Mouse (Mus musculus): Measurements from ENCODE around the gene Ppfibp2. TPM values are rescaled to one million over a fixed set of nuclear protein-coding genes. Genes with fewer than 3 reads are reported as not detected.

Gene Ppfibp2
- polyA plus RNA-seq, 1 experiment from 2014 or later = 6.6 TPM

DNA sequence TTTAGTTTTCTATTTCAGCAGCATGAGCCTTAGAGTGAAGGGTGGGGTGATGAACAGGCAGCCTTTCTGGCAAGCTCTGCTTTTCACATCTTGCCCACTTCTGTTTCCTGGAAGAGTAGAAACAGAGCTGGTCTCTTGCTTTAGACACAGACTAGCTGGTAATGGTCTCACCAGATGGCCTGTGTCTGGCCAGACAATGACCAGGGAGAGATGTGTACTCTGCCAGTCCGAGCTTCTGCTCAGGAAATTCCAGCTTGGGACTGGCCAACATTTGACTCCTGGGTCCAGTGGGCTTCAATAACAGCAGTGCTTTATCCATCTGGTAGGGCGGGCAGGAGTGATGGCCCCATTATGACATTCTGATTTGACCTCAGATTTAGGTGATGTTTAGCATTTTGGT, 150.1 kb downstream of the Ppfibp2 start:
- no peak overlapping the region for H3K4me2 ChIP-seq
- H3K4me1 ChIP-seq (replicated peaks) = no peaks in the 10 kb centered on the region
- ATAC-seq (ENCODE audit: insufficient number of reproducible peaks, low FRiP score) = no peak
- 70% methylated on average over 2 of the region's 2 CpGs for WGBS
- no peaks in the 10 kb centered on the region for H3K9me3 ChIP-seq (replicated peaks)
- peaks cover 32% of the 10 kb centered on the region for H3K36me3 ChIP-seq
- H3K9ac ChIP-seq = no peak overlapping the region
- no peaks in the 10 kb centered on the region for H3K27me3 ChIP-seq (replicated peaks)
- no peak overlapping the region for H3K4me3 ChIP-seq
- no peak overlapping the region for H3K27ac ChIP-seq (ENCODE audit: poor library complexity, severe bottlenecking)

DNA sequence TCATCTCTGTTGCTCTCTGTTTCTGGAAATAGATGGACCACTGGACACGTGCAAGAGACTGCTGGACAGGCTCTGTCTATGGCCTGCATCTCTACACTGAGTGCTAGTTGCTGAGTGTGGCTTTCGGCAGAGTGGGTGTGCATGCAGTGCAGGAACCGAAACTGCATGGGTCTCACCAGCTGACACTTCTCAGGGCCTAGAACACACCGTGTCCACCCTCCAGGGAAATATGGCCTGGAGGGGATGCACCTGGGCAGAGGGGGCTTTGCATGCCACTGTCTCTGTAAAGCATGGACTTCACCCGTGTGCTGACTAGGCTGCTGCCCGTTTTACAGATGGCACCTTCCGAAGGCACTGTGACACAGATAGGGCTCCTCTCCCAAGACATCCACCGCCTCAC, 151.0 kb downstream of the Ppfibp2 start:
- H3K4me1 ChIP-seq (replicated peaks) = no peaks in the 10 kb centered on the region
- no peak overlapping the region for H3K4me3 ChIP-seq
- no peaks in the 10 kb centered on the region for H3K27me3 ChIP-seq (replicated peaks)
- ATAC-seq (ENCODE audit: insufficient number of reproducible peaks, low FRiP score) = no peak
- H3K4me2 ChIP-seq = no peak overlapping the region
- no peak overlapping the region for H3K9ac ChIP-seq
- WGBS = 84% methylated on average over 8 of the region's 8 CpGs
- no peak overlapping the region for H3K27ac ChIP-seq (ENCODE audit: poor library complexity, severe bottlenecking)
- no peaks in the 10 kb centered on the region for H3K9me3 ChIP-seq (replicated peaks)
- peaks cover 25% of the 10 kb centered on the region for H3K36me3 ChIP-seq

DNA sequence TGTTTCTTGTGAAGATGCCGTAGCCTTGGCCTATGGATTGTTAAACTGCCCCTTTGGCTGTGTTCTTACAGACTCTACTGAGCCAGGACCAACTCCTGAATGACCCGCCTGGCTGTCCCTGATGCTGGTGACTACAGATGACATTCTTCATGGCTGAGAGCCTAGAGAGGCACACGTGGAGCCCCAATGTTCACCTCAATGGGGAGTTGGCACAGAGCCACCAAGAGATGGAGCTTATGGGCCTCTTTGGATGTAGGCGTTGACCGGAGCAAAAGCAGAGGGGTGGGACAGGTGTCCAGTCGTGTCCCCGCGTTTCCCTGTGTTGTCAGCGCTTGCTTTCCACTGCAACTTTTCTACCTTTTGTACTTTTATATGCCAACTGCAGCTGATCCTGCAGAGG, 152.5 kb downstream of the Ppfibp2 start:
- H3K27me3 ChIP-seq (replicated peaks) = peaks cover 6% of the 10 kb centered on the region; the same call in 1 of the 2 replicates
- no peak overlapping the region for H3K4me3 ChIP-seq
- no peak overlapping the region for H3K4me2 ChIP-seq
- H3K36me3 ChIP-seq = peaks cover 24% of the 10 kb centered on the region
- H3K4me1 ChIP-seq (replicated peaks) = no peaks in the 10 kb centered on the region
- WGBS = 83% methylated on average over 9 of the region's 9 CpGs
- no peak overlapping the region for H3K9ac ChIP-seq
- no peaks in the 10 kb centered on the region for H3K9me3 ChIP-seq (replicated peaks)
- H3K27ac ChIP-seq (ENCODE audit: poor library complexity, severe bottlenecking) = no peak overlapping the region
- ATAC-seq (ENCODE audit: insufficient number of reproducible peaks, low FRiP score) = no peak

DNA sequence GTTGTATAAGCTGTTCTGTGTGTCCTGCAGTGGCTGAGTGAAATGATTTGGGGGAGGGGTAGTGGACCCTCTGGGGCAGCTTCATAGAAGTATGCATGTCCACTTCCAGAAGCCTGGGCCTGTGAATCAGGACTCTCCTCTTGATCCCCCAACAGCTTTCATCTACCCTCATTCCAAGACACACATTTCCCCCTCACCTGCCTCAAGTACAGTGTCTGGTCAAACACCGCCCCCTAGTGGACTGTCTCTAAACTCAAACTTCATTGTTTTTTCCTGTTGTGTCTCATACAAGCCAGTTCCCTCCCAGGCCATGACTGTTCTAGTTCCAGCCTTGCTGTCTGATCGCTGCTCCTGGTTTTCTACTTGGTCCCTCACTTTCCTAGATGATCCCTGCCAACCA, 152.9 kb downstream of the Ppfibp2 start:
- Histone ChIP-seq H3K4me1 (replicated peaks) (no peaks in the 10 kb centered on the region), H3K9ac (no peak overlapping the region), H3K27me3 (replicated peaks) (peaks cover 10% of the 10 kb centered on the region), H3K4me2 (no peak overlapping the region), H3K9me3 (replicated peaks) (no peaks in the 10 kb centered on the region), H3K36me3 (peaks cover 22% of the 10 kb centered on the region), H3K27ac (ENCODE audit: poor library complexity, severe bottlenecking) (no peak overlapping the region), H3K4me3 (no peak overlapping the region)
- 16% methylated on average over 2 of the region's 2 CpGs for WGBS
- ATAC-seq (ENCODE audit: insufficient number of reproducible peaks, low FRiP score) = no peak

DNA sequence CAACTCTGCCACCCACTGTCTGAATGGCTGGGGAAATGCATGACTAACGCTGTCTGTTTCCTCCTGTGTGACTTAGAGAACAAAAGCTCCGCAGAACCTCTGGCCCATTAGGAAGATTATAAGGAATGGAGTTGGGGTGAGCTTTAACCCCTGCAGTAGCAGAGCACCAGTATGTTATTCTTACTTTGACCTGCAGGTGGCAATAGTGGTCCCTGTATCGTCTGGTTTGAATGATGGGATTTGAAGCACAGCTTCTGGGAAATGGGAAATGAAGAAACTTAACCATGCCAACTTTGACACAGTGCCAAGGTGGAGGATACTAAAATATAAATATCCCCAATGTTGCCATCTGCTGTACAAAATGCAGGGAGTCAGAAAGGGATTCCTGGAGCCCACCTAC, 154.3 kb downstream of the Ppfibp2 start:
- H3K4me1 ChIP-seq (replicated peaks) = no peaks in the 10 kb centered on the region
- no peak overlapping the region for H3K9ac ChIP-seq
- peaks cover 15% of the 10 kb centered on the region for H3K27me3 ChIP-seq (replicated peaks)
- H3K36me3 ChIP-seq = peaks cover 10% of the 10 kb centered on the region; the same call in 1 of the 2 replicates
- H3K4me2 ChIP-seq = no peak overlapping the region
- no peak overlapping the region for H3K4me3 ChIP-seq
- ATAC-seq (ENCODE audit: insufficient number of reproducible peaks, low FRiP score) = no peak
- no peak overlapping the region for H3K27ac ChIP-seq (ENCODE audit: poor library complexity, severe bottlenecking)
- no peaks in the 10 kb centered on the region for H3K9me3 ChIP-seq (replicated peaks)
- WGBS = 6% methylated on average over 3 of the region's 3 CpGs

DNA sequence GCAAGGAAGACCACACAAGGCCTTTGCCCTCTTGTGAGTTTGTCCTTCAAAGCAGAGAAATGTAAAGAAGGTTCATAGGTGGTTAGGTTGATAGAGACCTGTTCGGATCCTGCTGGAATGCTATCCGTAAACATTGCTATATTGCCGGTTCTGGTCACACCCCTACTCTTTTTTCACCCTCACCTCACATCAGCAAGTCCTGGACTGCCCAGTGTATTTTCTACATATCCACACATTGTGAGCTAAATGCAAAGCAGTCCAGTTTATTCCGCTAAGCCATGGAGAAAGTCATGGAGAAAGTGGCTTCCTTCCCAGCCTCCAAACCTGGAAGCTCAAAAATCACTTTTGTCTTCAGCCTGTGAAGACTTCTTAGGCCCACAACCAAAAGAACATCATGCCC, 154.7 kb downstream of the Ppfibp2 start:
- Histone ChIP-seq H3K27me3 (replicated peaks) (peaks cover 15% of the 10 kb centered on the region), H3K4me2 (no peak overlapping the region), H3K9ac (0 out of 2 replicates have a peak overlapping the region, but pooled peaks have one; percentile 29), H3K4me1 (replicated peaks) (no peaks in the 10 kb centered on the region), H3K4me3 (no peak overlapping the region), H3K36me3 (peaks cover 8% of the 10 kb centered on the region; the same call in 1 of the 2 replicates), H3K9me3 (replicated peaks) (no peaks in the 10 kb centered on the region), H3K27ac (ENCODE audit: poor library complexity, severe bottlenecking) (no peak overlapping the region)
- WGBS = 89% methylated on average over 4 of the region's 4 CpGs
- no peak for ATAC-seq (ENCODE audit: insufficient number of reproducible peaks, low FRiP score)

DNA sequence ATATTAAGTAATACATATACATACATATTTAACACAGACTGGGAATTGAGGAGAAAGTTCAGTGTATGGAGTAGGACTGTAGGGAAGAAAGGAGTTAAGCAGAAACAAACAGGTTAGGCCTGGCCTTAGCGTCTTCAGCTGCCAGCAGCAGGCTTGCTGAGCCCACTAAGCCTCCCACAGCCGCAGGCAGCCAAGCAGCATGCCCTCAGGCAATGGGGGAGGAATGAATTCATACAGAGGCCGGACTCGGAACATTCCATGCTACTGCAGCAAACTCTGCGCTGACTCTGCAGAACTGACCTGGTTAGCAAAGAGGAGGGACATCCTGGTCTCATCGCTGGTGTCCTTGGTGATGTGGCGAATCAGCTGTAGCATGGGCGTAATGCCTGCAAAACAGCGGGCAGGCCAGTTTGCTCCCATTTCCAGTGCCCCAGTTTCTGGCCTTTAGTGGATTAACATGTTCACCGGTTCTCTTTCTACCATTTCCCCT, 157.1 kb downstream of the Ppfibp2 start:
- 78% methylated on average over 10 of the region's 10 CpGs for WGBS
- Histone ChIP-seq H3K27ac (ENCODE audit: poor library complexity, severe bottlenecking) (no peak overlapping the region), H3K9me3 (replicated peaks) (no peaks in the 10 kb centered on the region), H3K9ac (no peak overlapping the region), H3K4me2 (no peak overlapping the region), H3K36me3 (no peaks in the 10 kb centered on the region), H3K4me3 (no peak overlapping the region), H3K4me1 (replicated peaks) (peaks cover 17% of the 10 kb centered on the region), H3K27me3 (replicated peaks) (peaks cover 15% of the 10 kb centered on the region)
- no peak for ATAC-seq (ENCODE audit: insufficient number of reproducible peaks, low FRiP score)

DNA sequence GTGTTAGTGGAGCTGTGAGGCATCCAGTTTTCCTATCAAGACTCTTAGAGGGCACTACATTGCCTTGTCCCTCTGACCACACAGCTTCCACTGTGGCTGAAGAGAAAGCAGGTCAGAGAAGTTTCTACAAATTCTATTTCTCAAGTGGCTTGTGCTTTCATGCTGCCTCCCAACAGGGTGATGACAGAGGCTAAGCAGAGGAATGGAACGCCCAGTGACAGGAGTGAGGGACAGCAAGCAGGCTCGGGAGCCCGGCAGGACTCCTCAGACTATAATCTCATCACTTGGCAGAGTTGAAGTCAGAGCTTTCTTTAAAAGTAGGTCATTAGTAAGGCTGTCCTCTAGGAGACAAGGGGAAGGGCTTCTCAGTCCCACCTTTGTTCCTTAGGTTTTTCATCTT, 160.9 kb downstream of the Ppfibp2 start:
- H3K4me2 ChIP-seq = peak overlapping the region; percentile 47
- peak; percentile 73 for ATAC-seq (ENCODE audit: insufficient number of reproducible peaks, low FRiP score)

DNA sequence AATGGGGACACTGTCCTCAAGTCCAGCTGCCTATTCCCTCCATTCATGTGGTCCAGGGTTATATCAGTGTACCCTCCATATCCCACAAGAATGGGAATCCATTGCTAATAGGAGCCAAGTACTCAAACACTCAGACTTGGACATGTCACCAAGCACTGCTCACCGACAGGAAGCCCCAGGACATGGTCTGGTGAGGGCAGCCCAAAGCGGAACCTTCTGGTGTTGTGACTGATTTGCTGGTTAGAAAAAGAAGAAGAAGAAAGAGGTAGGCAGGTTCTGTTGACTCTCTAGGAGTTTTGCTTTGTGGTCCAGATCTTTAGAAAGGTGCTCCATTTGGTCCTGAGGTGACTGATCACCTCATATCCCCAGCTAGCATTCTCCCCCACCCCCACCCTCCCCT, 161.7 kb downstream of the Ppfibp2 start:
- Histone ChIP-seq H3K9me3 (replicated peaks) (no peaks in the 10 kb centered on the region), H3K27ac (ENCODE audit: poor library complexity, severe bottlenecking) (no peak overlapping the region), H3K9ac (no peak overlapping the region), H3K4me2 (no peak overlapping the region), H3K27me3 (replicated peaks) (peaks cover 15% of the 10 kb centered on the region), H3K36me3 (no peaks in the 10 kb centered on the region), H3K4me1 (replicated peaks) (peaks cover 26% of the 10 kb centered on the region), H3K4me3 (no peak overlapping the region)
- WGBS = 73% methylated on average over 2 of the region's 2 CpGs
- no peak for ATAC-seq (ENCODE audit: insufficient number of reproducible peaks, low FRiP score)

More for the DNA sequence above, 160.9 kb downstream of the Ppfibp2 start:
- no peak overlapping the region for H3K4me3 ChIP-seq
- H3K4me1 ChIP-seq (replicated peaks) = peaks cover 26% of the 10 kb centered on the region
- peaks cover 15% of the 10 kb centered on the region for H3K27me3 ChIP-seq (replicated peaks)
- no peaks in the 10 kb centered on the region for H3K36me3 ChIP-seq
- WGBS = 11% methylated on average over 3 of the region's 3 CpGs
- H3K9ac ChIP-seq = no peak overlapping the region
- no peak overlapping the region for H3K27ac ChIP-seq (ENCODE audit: poor library complexity, severe bottlenecking)
- no peaks in the 10 kb centered on the region for H3K9me3 ChIP-seq (replicated peaks)

DNA sequence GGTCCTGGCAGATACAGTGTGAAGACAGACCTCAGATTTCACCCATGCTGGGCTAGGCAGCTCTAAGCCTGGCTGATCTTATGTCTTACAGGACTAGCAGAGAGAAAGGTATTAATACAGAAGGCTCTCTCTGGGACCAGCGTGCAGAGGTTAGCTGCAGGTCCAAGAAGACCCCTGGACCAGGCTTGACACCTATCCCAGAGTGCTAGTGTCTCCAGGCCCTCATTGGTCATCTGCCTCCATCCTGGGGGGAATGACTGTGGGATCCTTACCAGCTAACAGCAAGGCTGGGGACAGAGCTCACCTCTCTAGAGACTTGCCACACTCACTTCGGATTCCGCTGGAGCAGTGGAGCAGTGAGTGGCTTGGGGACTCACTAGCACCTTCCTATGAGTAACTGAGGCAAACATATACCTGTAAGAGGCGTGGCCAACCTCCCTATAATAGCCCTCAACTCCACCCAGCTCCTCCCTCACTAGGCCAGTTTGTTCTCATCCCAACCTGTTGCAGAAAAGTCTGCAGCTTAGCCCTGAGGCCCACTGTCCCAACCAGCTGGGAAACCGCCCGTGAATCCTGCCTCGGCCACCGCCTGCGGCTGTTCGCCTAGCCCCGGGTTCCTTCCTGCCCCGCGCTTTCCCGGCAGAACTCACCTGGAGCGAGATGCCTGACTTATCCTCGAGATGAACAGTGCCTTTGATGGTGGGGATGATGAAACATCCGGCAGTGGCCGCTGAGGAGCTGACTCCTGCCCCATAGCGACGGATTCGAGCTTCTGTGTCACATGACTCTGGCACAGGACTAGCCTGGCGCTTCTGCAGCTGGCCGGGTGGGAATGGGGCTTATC, 162.5 kb downstream of the Ppfibp2 start, which contains the start of gene Cyb5r2:
TSS of gene Cyb5r2 (minus strand) at position 725 of the 844 bp plus-strand sequence.
- Histone ChIP-seq H3K27ac (ENCODE audit: poor library complexity, severe bottlenecking) (no peak within 1 kb of the TSS), H3K4me3 (peak within 1 kb of the TSS; percentile 20), H3K36me3 (no peaks in the 10 kb centered on the region), H3K9me3 (replicated peaks) (no peaks in the 10 kb centered on the region), H3K4me1 (replicated peaks) (peaks cover 26% of the 10 kb centered on the region), H3K9ac (no peak within 1 kb of the TSS), H3K27me3 (replicated peaks) (peaks cover 9% of the 10 kb centered on the region), H3K4me2 (peak within 1 kb of the TSS; percentile 64)
- WGBS = 10% methylated on average over 23 of the region's 23 CpGs
- ATAC-seq (ENCODE audit: insufficient number of reproducible peaks, low FRiP score) = peak; percentile 22; the same call in 1 of the 2 replicates

DNA sequence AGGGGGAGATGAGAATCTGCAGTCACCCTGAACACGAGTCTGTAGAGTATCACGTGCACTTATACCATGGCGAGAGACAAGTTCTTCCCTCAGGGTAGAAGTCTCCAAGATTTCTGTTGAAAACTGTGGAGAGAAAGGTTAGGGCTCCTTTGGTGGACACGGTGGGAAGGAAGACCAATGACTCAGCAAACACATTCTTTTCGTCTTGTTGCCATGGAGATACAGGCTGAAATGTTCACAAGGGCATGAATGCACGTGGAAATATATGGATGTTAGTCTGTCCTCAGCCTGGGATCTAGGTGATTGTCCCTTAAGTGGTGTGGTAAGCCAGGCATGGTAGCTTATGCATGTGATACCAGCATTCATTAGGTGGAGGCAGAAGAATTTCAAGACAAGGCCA, 175.8 kb downstream of the Ppfibp2 start:
- Histone ChIP-seq H3K4me1 (replicated peaks) (no peaks in the 10 kb centered on the region), H3K4me3 (no peak overlapping the region), H3K4me2 (no peak overlapping the region), H3K36me3 (no peaks in the 10 kb centered on the region), H3K27ac (ENCODE audit: poor library complexity, severe bottlenecking) (no peak overlapping the region), H3K27me3 (replicated peaks) (no peaks in the 10 kb centered on the region), H3K9me3 (replicated peaks) (no peaks in the 10 kb centered on the region), H3K9ac (no peak overlapping the region)
- 69% methylated on average over 6 of the region's 6 CpGs for WGBS
- no peak for ATAC-seq (ENCODE audit: insufficient number of reproducible peaks, low FRiP score)

All from heart, embryonic 12.5 days (tissue).